Mouse (Mus musculus) frontal cortex, postnatal 25 days (tissue): Measurements from ENCODE around the gene Glud1.

Experiments used
- DNase-seq, 2 experiments: peaks; one replicate each; pipeline ENCODE4 v3.0.0; 2022; ENCODE audit warnings: low spot score in 2 of 2

Gene Glud1

DNA sequence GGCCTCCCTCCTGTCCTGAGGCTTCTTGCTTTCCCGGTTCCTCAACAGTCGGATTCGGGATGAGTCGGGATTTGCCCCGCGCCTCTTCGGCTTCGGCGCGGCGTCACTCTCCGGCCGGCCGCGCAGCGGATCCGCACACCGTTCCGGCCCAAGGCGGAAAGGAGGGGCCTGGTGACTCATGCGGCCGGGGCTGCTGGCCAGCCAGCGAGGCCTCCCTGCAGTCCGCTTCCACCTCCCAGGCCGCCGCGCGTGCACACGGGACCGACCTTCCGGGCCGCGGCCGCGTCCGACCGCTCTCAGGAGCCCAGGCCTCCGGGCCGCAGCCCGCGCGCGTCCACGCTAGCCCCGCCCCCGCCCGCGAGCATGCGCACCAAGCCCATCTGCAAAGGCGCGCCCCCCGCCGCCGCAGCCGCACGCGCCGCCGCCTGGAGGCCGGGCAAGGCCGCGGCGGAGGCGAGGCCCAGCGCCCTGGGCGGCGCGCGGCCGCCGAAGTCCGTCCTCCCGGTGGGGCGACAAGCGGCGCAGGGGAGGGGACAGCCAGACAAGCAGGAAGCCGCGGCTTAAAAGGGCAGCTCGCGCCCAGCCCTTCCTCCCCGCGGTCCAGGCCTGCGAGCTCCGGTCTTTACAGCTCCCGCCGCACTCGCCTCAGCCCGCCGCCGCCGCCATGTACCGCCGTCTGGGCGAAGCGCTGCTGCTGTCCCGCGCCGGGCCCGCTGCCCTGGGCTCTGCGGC is at the start of gene Glud1, which contains the start of gene Shld2:
Gene Glud1 (plus strand): TSS at position 494 of the 732 bp plus-strand sequence.
Gene Shld2 (minus strand): TSS at position 260 of the 732 bp plus-strand sequence.
- peak; percentile 78 to 86 for DNase-seq

DNA sequence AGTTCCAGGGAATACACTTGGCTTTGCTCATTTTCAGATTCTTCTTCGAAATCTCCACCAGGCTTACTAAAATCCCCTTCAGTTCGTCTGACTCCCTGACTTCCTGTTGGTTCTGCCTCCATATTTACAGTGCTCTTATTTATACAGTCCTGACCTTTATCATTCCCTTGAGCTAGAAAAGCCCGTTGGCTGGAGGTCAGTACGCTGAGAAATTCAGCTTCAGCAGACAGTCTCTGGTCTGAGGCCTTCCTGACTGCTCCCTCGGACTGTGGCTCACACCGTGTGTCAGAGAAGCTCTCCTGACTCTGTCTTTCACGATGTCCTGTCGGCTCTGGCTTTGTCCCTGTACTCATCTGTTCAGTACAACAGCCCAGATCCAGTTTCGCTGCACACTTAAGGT is 42.5 kb upstream of the Glud1 start:
- no peak for DNase-seq

DNA sequence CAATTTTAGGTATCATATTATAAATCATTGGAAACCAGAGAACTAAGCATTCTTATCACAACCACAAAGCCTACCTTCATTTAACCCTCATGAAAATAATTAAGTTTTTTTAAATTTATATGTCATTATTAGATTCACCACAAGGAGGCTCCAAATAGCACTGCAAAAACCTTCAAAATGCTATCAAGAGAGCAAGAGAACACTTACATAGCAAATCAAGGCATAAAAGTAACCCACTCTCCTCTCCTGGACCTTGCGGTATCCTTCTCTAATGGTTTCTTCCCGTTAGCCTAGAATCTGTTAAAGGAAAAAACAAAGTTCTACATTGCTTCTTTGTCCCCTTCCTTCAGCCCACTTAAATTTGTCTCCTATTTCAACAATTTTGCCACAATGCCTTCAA is 37.2 kb upstream of the Glud1 start:
- DNase-seq = no peak

DNA sequence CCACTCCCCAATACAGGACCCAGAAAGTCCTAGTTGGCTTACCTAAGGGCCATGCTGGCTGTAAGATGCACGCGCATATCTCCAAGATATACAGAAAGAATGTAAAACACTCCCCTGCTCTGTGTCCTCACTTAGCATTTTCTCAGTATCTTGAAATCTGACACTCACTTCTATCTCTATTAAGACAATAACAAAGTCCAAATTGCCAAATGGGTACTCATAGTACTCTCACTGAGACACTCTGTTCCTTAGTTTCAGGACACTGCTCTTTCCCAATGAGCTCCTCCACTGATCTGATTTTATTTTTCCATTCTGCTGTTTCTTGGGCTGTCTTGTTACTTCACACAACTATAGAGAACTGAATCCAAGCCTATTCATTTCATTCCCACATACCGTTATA is 36.4 kb upstream of the Glud1 start:
- no peak for DNase-seq

DNA sequence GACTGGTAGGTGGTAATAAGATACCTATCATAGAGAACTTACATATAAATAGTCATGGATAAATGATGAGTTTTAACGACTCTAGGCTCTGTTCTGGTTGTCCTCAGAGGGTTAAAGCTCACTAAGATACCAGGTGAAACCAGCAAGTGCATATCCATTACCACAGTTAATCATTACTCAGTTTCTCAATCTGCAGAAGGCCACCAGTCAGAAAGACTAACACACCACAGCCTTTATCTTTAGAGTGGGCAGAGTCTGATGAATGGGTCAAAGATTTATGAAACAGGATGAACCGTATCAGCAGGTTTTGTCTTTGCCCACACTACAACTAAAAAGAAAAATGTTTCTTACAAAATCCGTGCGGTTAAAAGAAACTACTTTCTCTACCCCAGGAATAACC is 35.3 kb upstream of the Glud1 start:
- no peak for DNase-seq

DNA sequence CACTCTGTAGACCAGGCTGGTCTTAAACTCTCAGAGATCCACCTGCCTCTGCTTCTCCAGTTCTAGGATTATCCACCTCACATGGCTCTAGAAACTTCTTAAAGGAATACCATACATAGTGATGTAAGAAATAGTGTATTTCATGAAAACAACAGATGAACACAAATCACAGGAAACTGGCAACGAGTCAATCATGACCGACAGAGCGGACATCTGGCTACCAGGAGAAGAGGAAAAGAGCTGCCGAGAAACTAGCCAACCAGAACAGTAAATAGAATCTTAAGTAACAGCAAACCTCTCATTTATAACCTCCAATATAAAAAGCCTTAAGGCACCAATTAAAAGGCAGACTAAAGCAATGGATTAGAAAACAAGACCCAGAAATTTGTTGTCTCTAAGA is 30.8 kb upstream of the Glud1 start:
- no peak for DNase-seq

DNA sequence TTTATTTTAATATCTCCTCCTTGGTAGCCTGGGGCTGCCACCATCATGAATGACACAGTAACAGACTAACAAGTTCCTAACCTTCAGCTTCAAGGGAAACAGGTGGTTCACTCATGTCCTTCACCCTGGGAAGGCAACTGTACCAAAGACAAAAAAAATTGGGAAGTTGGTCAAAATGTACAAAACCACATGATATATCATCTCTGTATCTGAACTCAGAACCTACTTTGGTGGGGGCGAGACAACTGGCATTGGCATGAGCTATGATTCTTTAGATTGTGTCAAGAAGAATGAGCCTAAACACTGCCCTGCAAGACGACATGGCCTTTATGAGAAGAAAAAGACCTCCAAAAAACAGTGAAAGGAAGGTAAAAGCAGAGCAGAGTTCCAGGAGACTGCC is 29.7 kb upstream of the Glud1 start:
- DNase-seq = no peak

DNA sequence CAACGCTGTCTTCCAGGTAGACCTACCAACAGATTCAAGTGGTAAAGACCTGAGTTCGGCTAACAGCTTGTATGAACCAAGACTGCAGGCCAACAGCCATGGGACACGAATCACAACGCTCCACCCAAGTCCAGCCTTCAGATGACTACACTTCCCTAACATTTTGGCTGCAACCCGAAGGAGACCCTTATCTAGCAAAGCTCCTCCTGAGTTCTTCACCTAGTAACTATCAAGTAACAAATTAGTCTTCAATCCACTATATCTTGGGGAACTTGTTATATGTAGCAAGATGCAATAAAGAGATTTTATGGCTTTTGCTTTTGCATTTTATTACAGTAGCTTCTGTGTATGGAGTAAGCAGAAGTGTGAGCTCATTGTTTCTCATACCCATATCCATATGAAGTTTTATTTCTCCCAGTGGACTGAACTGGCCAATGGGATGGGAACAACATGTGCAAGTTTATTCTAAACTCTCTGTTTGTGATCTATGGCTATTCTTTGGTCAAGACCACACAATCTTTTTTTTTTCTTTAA is 28.7 kb upstream of the Glud1 start:
- DNase-seq = no peak

DNA sequence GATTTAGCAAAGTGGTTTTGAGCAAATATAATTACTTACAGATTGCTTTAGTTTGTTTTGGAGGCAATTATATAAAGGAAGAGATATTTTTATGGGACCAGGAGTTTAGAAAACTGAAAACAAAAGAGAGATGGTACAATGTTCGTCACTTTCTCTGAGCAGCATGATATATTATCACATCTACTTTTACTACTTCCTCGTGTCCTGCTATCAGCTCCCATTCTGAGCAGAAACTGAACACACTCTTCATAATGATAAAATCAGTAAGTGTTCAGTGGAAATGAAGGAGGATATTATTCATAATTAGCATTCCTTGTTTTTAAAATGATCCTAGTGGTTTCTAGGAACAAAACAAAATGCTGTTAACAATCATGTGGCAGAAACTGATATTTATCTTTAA is 22.1 kb upstream of the Glud1 start:
- DNase-seq = no peak

DNA sequence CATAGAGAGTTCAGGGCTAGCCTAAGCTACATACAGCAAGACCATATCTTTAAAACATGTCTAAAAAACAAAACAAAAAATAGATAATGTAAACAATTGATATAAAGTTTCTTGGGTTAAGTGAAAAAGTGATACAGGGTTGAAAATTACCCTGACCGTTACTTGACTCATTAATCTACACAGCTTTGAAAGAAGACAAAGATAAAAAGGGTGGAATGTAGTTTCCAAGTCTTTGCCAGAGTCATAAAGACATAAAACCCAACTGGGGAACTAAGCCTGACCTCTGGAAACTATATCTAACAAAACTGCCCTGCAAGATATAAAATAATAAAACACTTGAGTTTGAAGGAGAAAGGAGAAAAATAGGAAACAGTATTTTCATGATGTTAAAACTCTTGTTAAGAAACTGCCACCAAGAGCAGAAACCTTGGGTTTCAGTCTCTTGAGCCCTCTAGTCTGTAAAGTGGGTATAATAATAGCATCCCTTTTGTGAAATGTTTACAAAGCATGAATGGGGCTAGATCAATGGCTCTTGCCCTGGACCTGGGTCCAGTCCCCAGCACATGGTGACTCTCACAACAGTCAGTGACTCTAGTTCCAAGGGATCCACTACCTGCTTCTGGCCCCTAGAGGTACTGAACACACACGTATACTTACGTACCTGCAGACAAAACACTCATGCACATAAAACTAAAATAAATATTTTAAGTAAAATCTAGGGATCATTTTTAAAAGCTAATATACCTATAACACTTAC is 21.1 kb upstream of the Glud1 start:
- no peak for DNase-seq

DNA sequence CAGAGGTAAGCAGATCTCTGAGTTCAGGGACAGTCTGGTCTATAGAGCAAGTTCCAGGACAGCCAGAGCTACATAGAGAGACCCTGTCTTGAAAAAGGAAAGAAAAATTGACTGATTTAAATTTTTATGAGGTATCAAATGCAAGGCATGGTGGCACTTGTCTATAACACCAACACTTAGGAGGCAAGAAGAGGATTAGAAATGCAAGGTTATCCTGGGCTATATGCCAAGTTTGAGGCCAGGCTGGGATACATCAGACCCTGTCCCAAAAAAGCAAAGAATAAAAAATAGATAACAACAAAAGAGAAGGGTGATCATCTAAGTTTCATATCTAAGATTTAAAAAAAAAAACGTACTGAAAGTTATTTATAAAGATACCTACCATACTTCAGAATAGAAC is 20.3 kb upstream of the Glud1 start:
- no peak for DNase-seq

DNA sequence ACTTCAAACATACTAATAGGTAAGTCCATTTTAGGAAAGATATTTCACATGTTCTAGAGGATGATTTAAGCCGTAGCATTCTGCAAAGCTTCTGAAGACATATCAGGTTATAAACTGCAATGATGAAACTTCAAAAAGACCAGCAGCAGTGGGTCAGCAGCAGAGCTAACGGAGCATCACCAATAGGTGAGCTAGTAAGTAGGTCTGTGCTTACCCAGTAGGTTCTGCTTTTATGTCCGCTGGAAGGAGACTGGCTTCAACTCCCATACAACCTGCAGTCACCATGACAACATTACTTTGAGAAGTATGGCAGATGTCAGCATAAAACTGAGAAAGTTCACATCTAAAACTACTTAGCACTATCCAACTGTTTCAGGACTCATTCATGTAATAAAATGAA is 16.9 kb upstream of the Glud1 start:
- DNase-seq = no peak

DNA sequence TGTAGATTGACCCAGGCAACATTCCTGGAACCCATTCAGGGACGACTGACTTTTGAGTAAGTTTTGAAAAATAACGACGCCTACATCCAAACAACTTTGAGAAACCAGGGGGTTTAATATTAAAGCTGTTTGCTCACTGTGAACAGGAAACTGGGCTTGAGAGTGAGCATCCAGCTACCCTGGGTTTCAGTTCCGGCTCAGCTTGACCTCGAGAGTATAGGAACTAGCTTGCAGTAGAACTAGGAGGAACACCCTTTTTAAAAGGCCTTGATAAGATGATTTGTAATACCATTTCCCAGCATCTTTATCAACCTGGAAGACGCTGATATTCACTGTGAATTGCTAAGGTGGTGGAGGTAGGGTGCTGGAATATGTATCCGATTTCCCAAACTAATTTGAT is 14.2 kb upstream of the Glud1 start:
- DNase-seq = no peak

DNA sequence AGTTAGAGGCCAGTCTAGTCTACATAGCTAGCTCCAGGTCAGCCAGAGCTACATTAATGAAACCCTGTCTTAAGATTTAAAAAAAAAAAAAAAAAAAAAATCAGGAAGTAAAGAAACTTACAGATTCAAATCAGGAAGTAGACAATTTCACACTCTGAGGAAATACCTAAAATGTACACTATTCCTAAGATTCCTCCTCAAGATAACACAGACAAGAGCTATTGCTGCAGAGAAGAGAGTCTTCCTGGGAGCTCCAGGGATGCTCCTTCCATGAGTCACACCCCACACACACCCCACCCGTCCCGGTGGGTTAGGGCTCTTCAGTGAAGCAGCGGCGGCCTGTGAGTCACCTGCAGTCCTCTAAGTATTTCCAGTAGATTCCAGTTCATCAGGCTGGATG is 13.5 kb upstream of the Glud1 start:
- DNase-seq = no peak

DNA sequence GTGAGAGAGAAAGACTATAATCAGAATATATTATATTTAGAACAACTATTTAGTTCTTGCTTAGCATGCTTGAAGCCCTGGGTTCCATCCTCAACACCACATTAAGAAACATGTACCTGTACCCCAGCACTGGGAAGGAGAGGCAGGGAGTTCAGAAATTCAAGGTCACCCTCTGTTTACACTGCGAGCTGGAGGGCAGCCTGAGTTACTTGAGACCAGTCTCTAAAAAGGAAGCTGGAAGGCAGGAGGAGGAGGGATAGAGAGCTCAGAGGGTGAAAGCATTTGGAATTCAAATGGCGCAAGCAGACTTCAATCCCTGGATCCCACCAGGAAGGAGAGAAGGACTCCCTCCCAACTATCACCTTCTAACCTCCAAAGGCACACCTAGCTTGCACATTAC is 12.9 kb upstream of the Glud1 start:
- DNase-seq = no peak

DNA sequence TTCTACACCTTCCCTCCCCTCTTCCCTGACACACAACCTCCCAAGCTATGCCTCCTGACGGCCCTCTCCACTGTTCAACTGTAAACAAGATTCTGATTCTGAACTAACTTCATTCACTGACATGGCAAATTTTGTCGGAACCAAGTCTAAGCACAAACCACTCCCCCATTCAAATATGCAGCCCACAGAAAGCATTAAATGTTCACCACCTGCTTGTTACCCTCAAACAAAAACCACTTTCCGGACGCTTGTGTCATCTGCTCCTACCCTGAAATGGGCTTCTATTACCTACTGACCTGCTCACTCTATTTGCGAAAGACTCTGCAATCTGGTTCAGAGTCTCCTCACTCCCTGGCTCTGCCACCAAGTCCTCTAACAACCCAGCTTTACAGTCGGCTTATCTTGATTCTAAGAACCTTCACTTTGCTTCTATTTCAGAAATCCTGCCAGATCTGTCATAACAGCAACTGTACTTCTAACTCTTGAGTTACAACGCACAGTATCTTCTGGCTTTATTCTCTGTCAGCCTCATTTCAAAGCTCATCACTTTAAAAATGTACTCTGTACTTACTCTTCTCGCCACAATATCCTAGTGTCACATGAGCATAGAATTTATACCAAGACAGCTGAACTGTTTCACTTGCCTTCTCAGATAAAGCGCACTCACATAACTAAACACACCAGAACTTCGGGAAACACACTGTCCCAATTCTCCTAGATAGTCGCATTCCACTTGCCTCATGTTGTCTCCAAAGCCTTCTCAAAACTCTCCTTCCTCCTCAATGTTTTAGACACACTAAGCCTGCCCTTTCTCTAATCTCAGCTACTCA is 11.4 kb upstream of the Glud1 start:
- no peak for DNase-seq

DNA sequence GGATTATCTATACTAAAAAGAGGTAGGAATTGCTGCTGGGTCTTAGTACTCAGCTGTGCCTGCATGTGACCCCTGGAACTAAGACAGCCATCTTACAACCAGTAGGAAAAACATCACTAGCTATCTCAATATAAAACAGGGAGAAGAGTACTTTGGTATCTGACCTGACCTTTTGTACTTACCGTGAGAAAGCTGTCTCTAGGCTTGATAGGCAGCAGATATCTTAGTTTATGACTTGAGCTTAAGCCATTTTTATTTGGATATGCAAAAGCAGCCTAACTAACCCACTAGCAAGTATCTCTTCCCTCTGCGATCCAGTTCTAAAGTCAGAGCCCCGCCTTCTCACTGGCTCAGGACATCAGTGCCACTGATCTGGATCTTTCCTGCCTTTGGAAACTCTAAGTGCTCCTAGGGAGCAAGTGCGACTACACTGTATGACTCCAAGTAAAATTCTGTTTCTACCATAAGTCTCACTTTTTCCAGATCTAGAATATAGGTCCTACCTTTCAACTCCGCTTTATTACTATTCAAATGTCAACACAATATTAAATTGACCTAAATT is 7.8 kb upstream of the Glud1 start:
- DNase-seq = no peak

DNA sequence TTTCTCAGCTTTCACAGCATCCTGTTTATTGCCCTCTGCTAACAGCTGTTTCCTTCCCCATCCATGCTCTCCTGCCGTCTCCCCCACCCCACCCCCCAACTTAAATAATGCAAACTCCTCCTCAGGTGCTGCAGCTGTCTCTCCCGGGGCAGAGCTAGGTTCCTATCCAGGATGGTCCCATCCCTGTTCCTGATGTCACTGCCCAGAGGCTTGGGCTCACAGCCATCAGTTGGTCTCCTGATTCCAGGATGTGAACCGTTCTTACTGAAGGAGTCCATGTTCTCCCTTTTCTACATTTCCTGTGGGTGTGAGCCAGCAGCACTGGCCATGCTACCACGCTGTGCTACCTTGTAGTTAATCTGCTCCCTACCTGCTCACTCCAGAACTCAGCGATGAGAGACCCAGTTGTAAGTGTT is 7.3 kb upstream of the Glud1 start:
- DNase-seq = no peak

DNA sequence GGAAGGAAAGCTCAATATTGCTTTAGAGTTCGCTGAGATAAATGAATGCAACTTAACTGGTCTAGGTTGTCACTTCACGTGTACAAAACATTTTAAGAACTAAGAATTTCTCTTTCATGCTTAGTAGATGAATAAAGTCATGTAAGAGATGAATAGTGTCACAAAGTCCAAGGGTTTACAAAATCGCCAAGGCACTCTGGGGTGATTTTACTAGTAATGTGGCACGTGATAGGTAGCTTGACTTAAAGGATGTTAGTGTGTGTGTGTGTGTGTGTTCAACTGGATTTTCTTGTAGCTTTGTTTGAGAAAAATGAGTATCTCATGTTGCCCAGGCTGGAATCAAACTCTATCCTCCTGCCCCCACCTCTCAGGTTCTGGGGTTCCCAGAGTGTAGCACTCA is 1.3 kb upstream of the Glud1 start:
- DNase-seq = no peak

DNA sequence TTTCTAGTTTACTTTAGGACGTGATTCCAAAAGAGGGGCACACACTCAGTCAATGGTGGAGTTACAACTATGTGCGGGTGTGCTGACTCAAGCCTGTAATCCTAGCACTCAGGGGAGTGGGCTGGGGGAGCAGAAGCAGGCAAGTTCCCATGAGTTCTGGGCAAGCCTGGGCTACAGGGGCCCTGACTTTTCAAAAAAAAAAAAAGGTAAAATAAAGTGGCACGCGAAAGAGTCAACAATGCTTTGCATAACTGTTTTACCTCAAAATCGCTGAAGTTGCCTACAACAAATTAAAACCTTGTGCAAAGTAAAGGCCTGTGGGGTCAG is 657 bp upstream of the Glud1 start:
- DNase-seq = no peak

DNA sequence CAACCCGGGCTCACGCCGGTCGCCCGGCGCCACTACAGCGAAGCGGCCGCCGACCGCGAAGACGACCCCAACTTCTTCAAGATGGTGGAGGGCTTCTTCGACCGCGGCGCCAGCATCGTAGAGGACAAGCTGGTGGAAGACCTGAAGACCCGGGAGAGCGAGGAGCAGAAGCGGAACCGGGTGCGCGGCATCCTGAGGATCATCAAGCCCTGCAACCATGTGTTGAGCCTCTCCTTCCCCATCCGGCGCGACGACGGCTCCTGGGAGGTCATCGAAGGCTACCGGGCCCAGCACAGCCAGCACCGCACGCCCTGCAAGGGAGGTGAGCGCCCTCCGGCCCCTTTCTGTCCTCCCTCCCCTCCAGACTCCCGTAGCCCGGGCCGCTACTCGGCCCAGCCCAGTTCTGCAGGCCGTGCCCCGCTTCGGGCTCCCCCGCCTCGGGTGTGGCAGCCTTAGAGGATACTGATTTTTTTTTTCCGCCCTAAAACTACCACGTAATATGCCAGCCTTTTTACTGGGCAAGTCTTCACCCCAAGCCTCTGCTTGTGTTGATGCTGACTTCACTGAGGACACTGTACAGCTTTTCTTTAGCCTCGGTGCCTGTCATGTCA is 599 bp downstream of the Glud1 start:
- DNase-seq = peak; percentile 26 to 39

DNA sequence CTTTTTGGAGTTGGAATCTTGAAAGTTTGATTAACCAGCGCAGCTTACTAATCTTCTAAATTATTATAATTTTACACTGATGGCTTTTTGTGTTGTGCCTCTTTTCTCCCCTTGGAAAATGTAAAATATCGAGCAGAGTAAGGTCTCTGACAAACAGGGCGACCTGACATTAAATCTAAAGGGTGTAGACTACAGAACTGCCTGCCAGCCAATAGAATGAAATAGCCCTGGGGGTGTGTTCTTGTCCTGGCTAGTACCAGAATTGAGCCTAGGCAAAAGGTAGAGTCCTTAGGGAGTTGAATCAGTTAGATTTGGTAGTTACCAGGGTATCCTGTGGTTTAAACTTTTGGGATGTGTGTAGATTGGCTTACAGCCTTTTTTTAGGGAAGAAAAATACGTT is 1.2 kb downstream of the Glud1 start:
- DNase-seq = no peak
